Mouse (Mus musculus): ENCODE data around the gene Cdip1.

Cdip1 gene

GRCm38 (mm10) chr16:4789810-4790559 lies at the start of gene Cdip1:
TSS of gene Cdip1 (minus strand) at chr16:4790292.
- TF ChIP-seq GATA4 (IDR thresholded peaks at IDR 0.05; ENCODE audit: insufficient replicate concordance, low read length) = no peak

GRCm38 (mm10) chr16:4839552-4839951 lies 49.5 kb upstream of the Cdip1 start:
- TF ChIP-seq GATA4 (IDR thresholded peaks at IDR 0.05; ENCODE audit: insufficient replicate concordance, low read length) = no peak

GRCm38 (mm10) chr16:4837631-4838030 lies 47.5 kb upstream of the Cdip1 start:
- TF ChIP-seq GATA4 (IDR thresholded peaks at IDR 0.05; ENCODE audit: insufficient replicate concordance, low read length) = no peak

GRCm38 (mm10) chr16:4835191-4835590 lies 45.1 kb upstream of the Cdip1 start, which contains the start of gene 4930562C15Rik:
TSS of gene 4930562C15Rik (plus strand) at chr16:4835416.
- no peak for TF ChIP-seq GATA4 (IDR thresholded peaks at IDR 0.05; ENCODE audit: insufficient replicate concordance, low read length)

- no peak for TF ChIP-seq GATA4 (IDR thresholded peaks at IDR 0.05; ENCODE audit: insufficient replicate concordance, low read length)
Measured at GRCm38 (mm10) chr16:4833858-4834257, 43.8 kb upstream of the Cdip1 start.

- no peak for TF ChIP-seq GATA4 (IDR thresholded peaks at IDR 0.05; ENCODE audit: insufficient replicate concordance, low read length)
Measured at GRCm38 (mm10) chr16:4831650-4832419, 41.7 kb upstream of the Cdip1 start.

- TF ChIP-seq GATA4 (IDR thresholded peaks at IDR 0.05; ENCODE audit: insufficient replicate concordance, low read length) = 0 out of 2 replicates have a peak, but pooled peaks have one; percentile 5
Measured at GRCm38 (mm10) chr16:4829271-4829900, 39.3 kb upstream of the Cdip1 start.

GRCm38 (mm10) chr16:4827639-4828038 lies 37.5 kb upstream of the Cdip1 start:
- peak; percentile 78 for TF ChIP-seq GATA4 (IDR thresholded peaks at IDR 0.05; ENCODE audit: insufficient replicate concordance, low read length)

- TF ChIP-seq GATA4 (IDR thresholded peaks at IDR 0.05; ENCODE audit: insufficient replicate concordance, low read length) = no peak
Measured at GRCm38 (mm10) chr16:4818349-4818748, 28.3 kb upstream of the Cdip1 start.

GRCm38 (mm10) chr16:4796631-4797030 lies 6.5 kb upstream of the Cdip1 start:
- no peak for TF ChIP-seq GATA4 (IDR thresholded peaks at IDR 0.05; ENCODE audit: insufficient replicate concordance, low read length)

- TF ChIP-seq GATA4 (IDR thresholded peaks at IDR 0.05; ENCODE audit: insufficient replicate concordance, low read length) = no peak
Measured at GRCm38 (mm10) chr16:4791332-4791731, 1.2 kb upstream of the Cdip1 start.

GRCm38 (mm10) chr16:4789311-4789768 lies 752 bp downstream of the Cdip1 start:
- TF ChIP-seq GATA4 (IDR thresholded peaks at IDR 0.05; ENCODE audit: insufficient replicate concordance, low read length) = no peak

- TF ChIP-seq GATA4 (IDR thresholded peaks at IDR 0.05; ENCODE audit: insufficient replicate concordance, low read length) = no peak
Measured at GRCm38 (mm10) chr16:4788176-4788575, 1.9 kb downstream of the Cdip1 start.

- TF ChIP-seq GATA4 (IDR thresholded peaks at IDR 0.05; ENCODE audit: insufficient replicate concordance, low read length) = no peak
Measured at GRCm38 (mm10) chr16:4785706-4786105, 4.4 kb downstream of the Cdip1 start.

GRCm38 (mm10) chr16:4782515-4782914 lies 7.6 kb downstream of the Cdip1 start:
- TF ChIP-seq GATA4 (IDR thresholded peaks at IDR 0.05; ENCODE audit: insufficient replicate concordance, low read length) = no peak

Data from liver, adult (tissue).